Mouse (Mus musculus) neural tube, embryonic 11.5 days (tissue): ENCODE data around the gene Grin2d. TPM values are rescaled to one million over a fixed set of nuclear protein-coding genes. Genes with fewer than 3 reads are reported as not detected.

ENCODE experiments used
- ATAC-seq: fragments of 200-750 bp; cut with Nextera tagmentation; 2 replicates; pipeline ENCODE4 v1.8.0; 2017; ENCODE audit warnings: moderate number of reproducible peaks, mild to moderate bottlenecking, moderate TSS enrichment, moderate library complexity; ENCODE audit not compliant: insufficient read depth, low FRiP score, low TSS enrichment
- DNase-seq: peaks from one replicate; pipeline ENCODE4 v3.0.0-alpha.2; 2015; ENCODE audit warnings: low spot score
- H3K27ac ChIP-seq: fragments of 300-500 bp; sonication (generic); 2 replicates; pipeline ENCODE4 v1.5.1; 2014; ENCODE audit warnings: low read depth, mild to moderate bottlenecking, low read length
- H3K27me3 ChIP-seq: fragments of 300-500 bp; sonication (generic); 2 replicates; pipeline ENCODE4 v1.6.1; 2014; ENCODE audit warnings: mild to moderate bottlenecking, low read length, mixed read lengths; ENCODE audit not compliant: control insufficient read depth, insufficient read depth
- H3K36me3 ChIP-seq: fragments of 300-500 bp; sonication (generic); 2 replicates; pipeline ENCODE4 v1.6.1; 2014; ENCODE audit warnings: mild to moderate bottlenecking, low read length, moderate library complexity, mixed read lengths; ENCODE audit not compliant: control insufficient read depth, insufficient read depth
- H3K4me1 ChIP-seq: fragments of 300-500 bp; sonication (generic); 2 replicates; pipeline ENCODE4 v1.6.1; 2014; ENCODE audit warnings: low read length, mixed read lengths; ENCODE audit not compliant: control insufficient read depth, insufficient read depth
- H3K4me2 ChIP-seq: fragments of 300-500 bp; sonication (generic); 2 replicates; pipeline ENCODE4 v1.6.1; 2014; ENCODE audit warnings: low read depth, mild to moderate bottlenecking, moderate library complexity
- H3K4me3 ChIP-seq: fragments of 300-500 bp; sonication (generic); 2 replicates; pipeline ENCODE4 v1.5.1; 2014; ENCODE audit warnings: low read depth, low read length
- H3K9ac ChIP-seq: fragments of 300-500 bp; sonication (generic); 2 replicates; pipeline ENCODE4 v1.6.1; 2014; ENCODE audit warnings: mild to moderate bottlenecking, low read length
- H3K9me3 ChIP-seq: fragments of 300-500 bp; sonication (generic); 2 replicates; pipeline ENCODE4 v1.6.1; 2016; ENCODE audit warnings: low read length; ENCODE audit not compliant: control insufficient read depth
- WGBS: fragments of 180-500 bp; shearing (Covaris S2); extraction: QIAGEN DNeasy Blood & Tissue Kit; methylation state at CpG from one replicate; pipeline ENCODE4 v1.1.7; 2014; 5-methylcytosine and 5-hydroxymethylcytosine counted together
- polyA plus RNA-seq: library from polyadenylated mRNA; unstranded; fragments of >200 nt; fragmentation: Nextera tagmentation; extraction: Ambion mirVana; gene quantifications from 2 replicates; pipeline ENCODE4 v1.2.1, GENCODE M21; 2014

The Grin2d gene
- polyA plus RNA-seq, 1 experiment from 2014 or later = 0.73 TPM

GRCm38 (mm10) chr7:45812921-45813320, 65.3 kb downstream of the Grin2d start:
- no peak for ATAC-seq
- Histone ChIP-seq H3K4me3 (peak overlapping the region; percentile 92), H3K9me3 (no peaks in the 10 kb centered on the region), H3K27me3 (no peaks in the 10 kb centered on the region), H3K4me2 (peak overlapping the region; percentile 88), H3K4me1 (peaks cover 10% of the 10 kb centered on the region), H3K27ac (peak overlapping the region; percentile 39; the same call in 1 of the 2 replicates), H3K9ac (peak overlapping the region; percentile 99), H3K36me3 (peaks cover 36% of the 10 kb centered on the region)
- 91% methylated on average over 8 of the region's 8 CpGs for WGBS
- no peak for DNase-seq

GRCm38 (mm10) chr7:45809276-45810075, 68.7 kb downstream of the Grin2d start:
- Histone ChIP-seq H3K4me1 (peaks cover 6% of the 10 kb centered on the region), H3K4me2 (no peak overlapping the region), H3K9ac (no peak overlapping the region), H3K27ac (no peak overlapping the region), H3K9me3 (no peaks in the 10 kb centered on the region), H3K4me3 (no peak overlapping the region), H3K27me3 (no peaks in the 10 kb centered on the region), H3K36me3 (peaks cover 43% of the 10 kb centered on the region)
- ATAC-seq (no peak), DNase-seq (no peak)
- 92% methylated on average over 14 of the region's 14 CpGs for WGBS

- WGBS = 53% methylated on average over 10 of the region's 11 CpGs
- no peaks in the 10 kb centered on the region for H3K27me3 ChIP-seq
- no peaks in the 10 kb centered on the region for H3K9me3 ChIP-seq
- no peak overlapping the region for H3K27ac ChIP-seq
- peaks cover 43% of the 10 kb centered on the region for H3K36me3 ChIP-seq
- DNase-seq (no peak), ATAC-seq (no peak)
- H3K4me3 ChIP-seq = no peak overlapping the region
- H3K4me1 ChIP-seq = peaks cover 6% of the 10 kb centered on the region
- H3K4me2 ChIP-seq = no peak overlapping the region
- no peak overlapping the region for H3K9ac ChIP-seq
These were observed 69.7 kb downstream of the Grin2d start for GRCm38 (mm10) chr7:45808471-45808870.

GRCm38 (mm10) chr7:45805941-45806340, 72.2 kb downstream of the Grin2d start:
- ATAC-seq (no peak), DNase-seq (no peak)
- H3K27ac ChIP-seq = 0 out of 2 replicates have a peak overlapping the region, but pooled peaks have one; percentile 39
- no peaks in the 10 kb centered on the region for H3K9me3 ChIP-seq
- H3K4me1 ChIP-seq = 0 out of 2 replicates have a peak, but pooled peaks cover under 1% of the 10 kb centered on the region
- H3K4me2 ChIP-seq = no peak overlapping the region
- no peak overlapping the region; the same call in none of the 2 replicates for H3K9ac ChIP-seq
- H3K27me3 ChIP-seq = no peaks in the 10 kb centered on the region
- no peak overlapping the region for H3K4me3 ChIP-seq
- peaks cover 31% of the 10 kb centered on the region for H3K36me3 ChIP-seq
- WGBS = 62% methylated on average over 5 of the region's 5 CpGs

- Histone ChIP-seq H3K4me1 (peaks cover 12% of the 10 kb centered on the region), H3K27me3 (peaks cover 17% of the 10 kb centered on the region), H3K4me2 (no peak overlapping the region), H3K27ac (no peak overlapping the region), H3K9me3 (no peaks in the 10 kb centered on the region), H3K36me3 (peaks cover 7% of the 10 kb centered on the region), H3K9ac (no peak overlapping the region), H3K4me3 (no peak overlapping the region)
- no peak for DNase-seq
- 91% methylated on average over 6 of the region's 6 CpGs for WGBS
- ATAC-seq = no peak
These were observed 75.6 kb downstream of the Grin2d start for GRCm38 (mm10) chr7:45802551-45802950.

- Histone ChIP-seq H3K9ac (no peak overlapping the region), H3K4me3 (no peak overlapping the region), H3K9me3 (no peaks in the 10 kb centered on the region), H3K36me3 (0 out of 2 replicates have a peak, but pooled peaks cover 2% of the 10 kb centered on the region), H3K4me2 (no peak overlapping the region), H3K27me3 (peaks cover 25% of the 10 kb centered on the region), H3K27ac (no peak overlapping the region), H3K4me1 (peaks cover 15% of the 10 kb centered on the region)
- WGBS = 4% methylated on average over 12 of the region's 12 CpGs
- ATAC-seq (no peak), DNase-seq (peak; percentile 92)
These were observed 76.8 kb downstream of the Grin2d start for GRCm38 (mm10) chr7:45801348-45801747.

GRCm38 (mm10) chr7:45800546-45801204, 77.5 kb downstream of the Grin2d start:
- H3K4me2 ChIP-seq = 0 out of 2 replicates have a peak overlapping the region, but pooled peaks have one; percentile 7
- no peak overlapping the region for H3K4me3 ChIP-seq
- peaks cover 25% of the 10 kb centered on the region for H3K27me3 ChIP-seq
- 16% methylated on average over 18 of the region's 25 CpGs for WGBS
- H3K27ac ChIP-seq = no peak overlapping the region
- 0 out of 2 replicates have a peak, but pooled peaks cover 2% of the 10 kb centered on the region for H3K36me3 ChIP-seq
- 0 out of 2 replicates have a peak, but pooled peaks have one; percentile 25 for ATAC-seq
- H3K9me3 ChIP-seq = no peaks in the 10 kb centered on the region
- no peak overlapping the region for H3K9ac ChIP-seq
- peak; percentile 53 for DNase-seq
- peaks cover 15% of the 10 kb centered on the region for H3K4me1 ChIP-seq

GRCm38 (mm10) chr7:45800001-45800400, 78.2 kb downstream of the Grin2d start:
- Histone ChIP-seq H3K36me3 (peaks cover 4% of the 10 kb centered on the region; the same call in 1 of the 2 replicates), H3K9ac (no peak overlapping the region), H3K4me3 (no peak overlapping the region), H3K4me1 (peaks cover 15% of the 10 kb centered on the region), H3K9me3 (no peaks in the 10 kb centered on the region), H3K4me2 (no peak overlapping the region), H3K27ac (no peak overlapping the region), H3K27me3 (peaks cover 25% of the 10 kb centered on the region)
- WGBS = 31% methylated on average over 7 of the region's 7 CpGs
- DNase-seq = no peak
- no peak for ATAC-seq
